Mouse (Mus musculus) megakaryocyte-erythroid progenitor cell, adult 5-6 weeks (primary cell): Measurements from ENCODE around the gene Rars2. TPM values are rescaled to one million over a fixed set of nuclear protein-coding genes. Genes with fewer than 3 reads are reported as not detected.

Experiments used
- ATAC-seq: replicated peaks from 2 replicates; pipeline ENCODE4 v1.8.0; 2016; ENCODE audit warnings: mild to moderate bottlenecking, inconsistent platforms; ENCODE audit not compliant: severe bottlenecking, poor library complexity, low FRiP score, low TSS enrichment
- total RNA-seq, 2 experiments: library from RNA; stranded (forward) in 1 of 2; stranded (reverse) in 1 of 2; fragments of 200-1000, 215-1000 nt in 1 of 2; fragments of >200 nt in 1 of 2; fragmentation: Nextera tagmentation in 1 of 2; gene quantifications; 2 replicates each; pipeline ENCODE4 v1.2.3; 2014 to 2017

Gene Rars2
- total RNA-seq, 2 experiments from 2014 or later: 32.4 to 53.6 TPM

DNA sequence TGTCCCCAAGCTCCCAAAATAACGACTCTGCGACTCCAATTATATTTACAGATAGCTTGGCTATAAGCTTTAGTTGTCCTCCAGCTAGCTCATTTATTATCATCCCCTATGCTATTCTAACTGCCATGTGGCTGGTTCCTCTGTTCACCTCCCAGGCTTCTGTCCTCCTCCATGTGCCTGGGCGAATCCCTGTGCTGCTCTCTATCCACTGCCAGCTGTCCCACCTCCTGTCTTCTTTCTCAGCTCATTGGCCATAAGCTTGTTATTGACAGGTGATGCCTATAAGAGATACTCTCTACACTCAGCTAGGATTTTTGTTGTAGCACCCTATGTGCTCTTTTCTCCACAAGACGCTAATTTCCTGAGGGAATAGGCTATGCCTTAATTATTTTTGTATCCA, 23.1 kb downstream of the Rars2 start:
- ATAC-seq: no peak

DNA sequence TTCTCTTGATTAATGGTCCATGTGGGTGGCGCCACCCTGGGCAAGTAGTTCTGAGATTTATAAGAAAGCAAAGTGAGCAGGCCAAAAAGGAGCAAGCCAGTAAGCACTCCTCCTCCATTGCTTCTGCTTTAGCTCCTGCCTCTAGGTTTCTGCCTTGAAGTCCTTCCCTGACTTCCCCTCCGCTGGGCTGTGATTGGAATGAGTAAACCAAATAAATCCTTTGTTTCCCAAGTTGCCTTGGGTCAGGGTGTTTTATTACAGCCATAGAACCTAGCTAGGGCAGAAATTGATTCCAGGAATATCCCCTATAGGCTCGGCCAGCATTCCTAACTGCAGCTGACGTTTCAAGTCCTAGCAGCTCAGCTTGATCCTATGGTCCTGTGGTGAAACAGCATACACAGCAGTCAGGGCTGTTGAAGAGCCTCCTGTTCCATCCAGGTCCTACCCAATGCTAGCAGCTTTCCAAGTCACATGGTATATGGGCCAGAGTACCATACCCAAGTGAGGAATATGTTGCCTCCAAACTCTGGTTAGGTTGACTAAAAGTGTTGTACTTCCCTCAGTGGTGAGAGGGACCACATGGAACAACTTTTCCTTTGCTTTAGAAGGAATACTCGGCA, 25.1 kb downstream of the Rars2 start:
- no peak for ATAC-seq

DNA sequence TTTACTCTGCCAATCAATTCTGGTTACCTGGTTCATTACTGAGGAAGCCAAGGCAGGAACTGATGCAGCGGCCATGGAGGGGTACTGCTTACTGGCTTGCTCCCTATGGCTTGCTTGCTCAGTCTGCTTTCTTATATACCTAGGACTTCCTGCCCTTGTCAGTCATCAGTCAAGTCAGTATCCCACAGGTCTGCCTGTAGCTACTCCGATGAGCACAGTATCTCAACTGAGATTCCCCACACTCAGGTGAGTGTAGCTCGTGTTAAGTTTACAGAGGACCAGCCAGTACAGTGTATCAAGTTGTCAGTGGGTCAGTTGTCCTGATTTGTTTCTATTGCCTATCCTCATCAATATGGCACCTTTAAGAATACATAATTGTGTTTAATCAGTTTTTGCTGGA, 26.0 kb downstream of the Rars2 start:
- ATAC-seq: no peak

DNA sequence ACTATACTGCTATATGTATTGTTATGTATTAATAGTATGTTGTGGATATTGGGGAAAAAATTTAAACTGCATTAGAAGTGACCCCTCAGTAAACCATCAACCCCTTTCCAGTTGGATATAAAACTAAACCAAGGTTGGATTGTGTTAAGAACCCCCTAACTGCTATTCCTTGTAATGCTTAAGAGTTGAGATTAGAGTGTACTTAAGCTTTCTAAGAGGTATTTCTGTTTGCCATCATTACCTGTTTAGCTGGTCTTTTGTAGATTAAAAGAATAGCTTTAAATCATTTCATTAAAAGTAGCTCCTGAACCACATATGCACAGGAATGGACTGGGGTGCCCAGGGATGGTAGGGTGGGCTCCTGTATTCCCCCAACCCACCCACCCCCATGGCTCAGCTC, 30.0 kb downstream of the Rars2 start:
- no peak for ATAC-seq

DNA sequence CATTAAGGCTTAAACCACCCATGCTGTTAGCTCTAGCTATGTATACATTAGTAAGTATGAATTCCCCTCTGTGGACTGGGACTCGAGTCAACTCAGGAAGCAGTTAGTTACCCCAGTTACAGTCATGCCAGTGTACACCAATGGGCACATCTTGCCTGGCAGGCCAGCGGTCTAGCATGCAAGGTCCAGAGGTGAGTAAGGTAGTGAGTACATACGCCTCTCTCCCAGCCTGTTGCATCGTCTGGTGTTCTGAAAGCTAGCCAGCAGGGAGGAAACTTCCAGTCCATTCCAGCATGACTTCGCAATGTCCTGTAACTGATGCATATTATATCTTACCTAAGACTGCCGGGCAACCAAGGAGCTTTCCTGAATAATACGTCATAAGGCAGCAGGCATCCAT, 38.4 kb downstream of the Rars2 start:
- ATAC-seq: no peak

DNA sequence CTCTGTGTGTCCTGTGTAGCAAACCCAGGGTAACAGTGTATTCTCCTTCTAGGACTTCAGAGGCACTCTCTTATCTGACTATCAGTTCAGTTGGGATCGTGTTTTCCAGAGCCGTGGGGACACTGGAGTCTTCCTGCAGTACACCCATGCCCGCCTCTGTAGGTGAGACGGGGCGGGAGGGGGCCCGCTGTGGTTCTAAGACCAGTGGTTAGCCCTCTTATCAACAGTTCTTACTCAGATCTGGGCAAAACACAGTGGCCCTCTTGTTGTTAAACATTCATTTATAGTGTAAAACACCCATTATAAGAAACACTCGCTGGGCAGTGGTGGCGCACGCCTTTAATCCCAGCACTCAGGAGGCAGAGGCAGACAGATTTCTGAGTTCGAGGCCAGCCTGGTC, 41.3 kb downstream of the Rars2 start:
- no peak for ATAC-seq

DNA sequence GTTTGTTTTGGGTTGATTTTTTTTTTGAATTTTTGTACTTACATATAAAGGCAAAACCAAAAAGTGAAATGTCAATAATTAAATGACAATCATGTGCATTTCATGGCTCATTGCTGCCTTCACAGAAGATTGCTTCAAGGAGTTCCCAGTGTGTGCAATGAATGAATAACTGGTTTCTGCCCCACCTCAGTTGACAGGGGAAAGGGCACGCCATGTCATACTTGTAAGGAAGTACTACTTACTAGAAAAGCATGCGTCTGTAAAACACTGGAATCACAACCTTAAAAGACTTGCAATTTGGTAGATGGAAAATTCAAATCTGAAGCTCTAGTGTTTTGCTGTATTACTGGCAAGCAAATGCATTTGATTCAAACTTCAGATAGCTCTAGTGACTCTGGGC, 44.3 kb downstream of the Rars2 start:
- ATAC-seq: no peak

DNA sequence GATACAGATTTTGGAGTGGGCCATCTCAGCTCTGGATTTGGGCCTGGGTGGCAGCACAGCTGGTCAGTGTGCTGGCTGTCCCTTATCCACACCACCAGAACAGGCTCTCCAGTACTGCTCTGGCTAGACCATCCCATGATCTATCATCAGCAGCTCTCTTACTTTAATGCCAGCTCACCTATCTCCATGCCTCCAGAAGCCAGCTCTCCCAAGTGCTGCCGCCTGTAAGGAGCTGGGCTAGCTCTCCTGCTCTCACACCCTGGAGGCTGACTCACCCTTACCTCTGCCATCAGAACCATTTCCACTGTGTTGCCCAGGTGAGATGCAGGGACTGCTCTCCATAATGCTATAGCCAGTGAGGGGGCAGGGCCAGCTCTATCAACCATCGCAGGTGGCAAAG, 46.8 kb downstream of the Rars2 start:
- ATAC-seq: no peak

DNA sequence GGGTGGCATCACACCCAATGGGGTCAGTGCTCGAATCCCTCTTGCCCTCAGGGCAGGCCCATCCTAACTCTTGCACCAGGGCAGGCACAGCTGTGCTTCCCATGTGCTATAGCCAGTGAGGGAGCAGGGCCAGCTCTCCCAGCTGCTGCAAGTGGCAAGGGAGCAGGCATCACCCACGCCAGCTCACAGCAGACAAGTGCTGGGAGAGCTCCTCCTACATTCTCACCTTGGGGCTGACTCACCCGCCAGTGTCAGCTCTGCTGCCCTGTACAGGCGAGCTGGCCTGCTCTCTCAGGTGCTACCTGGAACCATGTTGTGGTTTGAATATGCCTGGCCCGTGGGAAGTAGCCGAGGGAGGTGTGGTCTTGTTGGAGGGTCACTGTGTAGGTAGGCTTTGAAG, 47.2 kb downstream of the Rars2 start:
- ATAC-seq: no peak

DNA sequence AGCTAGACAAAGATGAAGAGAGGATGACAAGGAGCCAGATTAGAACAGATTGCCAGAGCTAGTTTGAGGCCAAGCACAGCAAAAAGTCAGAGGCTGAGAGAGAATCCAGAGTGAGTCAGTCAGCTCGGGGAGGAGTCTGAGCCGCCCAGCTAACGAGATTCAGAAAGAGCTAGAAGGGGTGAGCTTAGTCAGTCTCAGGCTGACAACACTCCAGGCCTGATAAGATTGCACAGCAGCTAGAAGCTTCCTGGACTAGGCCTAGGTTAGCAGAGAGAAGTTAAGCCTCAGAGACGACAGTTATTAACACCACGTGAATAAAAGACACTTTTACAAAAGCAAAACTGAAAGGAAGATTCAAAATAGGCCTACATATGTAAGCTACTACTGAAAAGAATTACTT, 53.2 kb downstream of the Rars2 start:
- no peak for ATAC-seq

DNA sequence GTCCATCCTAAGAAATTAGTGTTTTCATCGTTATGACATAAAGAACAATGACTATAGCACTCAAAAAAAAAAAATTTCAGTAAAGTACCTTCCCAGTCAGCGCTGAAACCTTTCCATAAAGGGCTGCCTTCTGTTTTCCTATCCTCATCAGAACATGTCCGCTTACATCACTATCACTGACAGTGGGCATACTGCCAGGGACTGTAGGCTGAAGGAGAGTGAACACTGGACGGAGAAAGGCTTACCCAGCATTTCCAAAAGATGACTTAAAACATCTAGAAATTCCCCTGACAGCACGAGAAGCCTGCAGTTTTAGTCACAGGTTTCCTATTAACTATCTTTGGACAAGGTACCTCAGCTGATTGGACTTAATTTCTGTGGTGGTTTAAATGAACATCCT, 59.0 kb downstream of the Rars2 start:
- ATAC-seq: no peak

DNA sequence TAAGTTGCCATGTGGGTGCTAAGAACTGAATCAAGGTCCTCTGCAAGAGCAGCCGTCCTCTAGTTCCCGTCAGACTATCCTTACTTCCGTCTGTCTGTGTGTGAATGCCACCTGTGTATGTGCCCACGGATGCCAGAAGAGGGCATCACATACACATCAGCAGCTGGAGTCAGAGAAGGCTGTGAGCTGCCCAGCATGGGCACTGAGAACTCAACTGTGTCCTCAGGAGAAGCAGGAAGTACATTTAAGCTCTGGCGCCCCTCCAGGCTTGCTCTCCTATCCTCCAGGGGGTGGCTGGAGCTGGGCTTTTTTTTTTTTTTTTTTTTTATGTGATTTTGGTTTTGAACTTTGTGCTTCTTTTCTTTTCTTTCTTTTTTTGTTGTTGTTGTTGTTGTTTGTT, 65.8 kb downstream of the Rars2 start:
- peak; percentile 59 for ATAC-seq

DNA sequence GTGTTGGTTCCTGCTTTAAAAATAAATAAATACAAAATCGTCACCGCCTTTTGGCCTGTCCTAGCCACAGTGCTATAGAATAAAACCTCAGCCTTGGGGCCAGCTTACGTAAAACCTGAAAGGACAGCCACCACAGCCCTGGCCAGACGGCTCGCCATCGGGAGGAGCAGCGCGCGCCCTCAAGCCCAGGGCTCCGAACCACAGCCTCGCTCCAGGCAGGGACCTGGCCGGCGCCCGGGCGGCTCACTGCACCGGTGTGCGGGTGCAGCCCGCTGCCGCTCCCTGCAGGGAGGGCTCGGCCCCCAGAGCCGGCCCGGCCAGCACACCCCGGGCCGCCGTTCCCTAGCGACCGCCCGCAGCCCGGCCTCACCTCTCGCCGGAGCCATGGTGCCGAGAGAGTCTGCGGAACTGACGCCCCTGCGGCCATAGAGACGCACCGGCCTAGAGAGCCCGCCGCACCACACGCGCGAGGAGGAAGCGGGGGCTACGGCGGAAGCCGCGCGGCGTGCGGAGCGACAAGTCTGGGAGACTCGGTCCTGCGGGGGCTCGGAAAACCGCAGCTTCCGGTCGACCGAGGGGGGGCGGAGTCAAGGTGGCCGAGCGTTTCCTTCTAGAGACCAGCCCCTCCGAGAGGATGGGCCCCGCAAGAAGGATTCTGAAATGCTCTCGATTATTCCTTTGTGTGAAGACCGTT, 72.3 kb downstream of the Rars2 start, which contains the start of gene Slc35a1:
Slc35a1 (minus strand) TSS at position 565 of the 694 bp plus-strand sequence.
- ATAC-seq: peak; percentile 92

DNA sequence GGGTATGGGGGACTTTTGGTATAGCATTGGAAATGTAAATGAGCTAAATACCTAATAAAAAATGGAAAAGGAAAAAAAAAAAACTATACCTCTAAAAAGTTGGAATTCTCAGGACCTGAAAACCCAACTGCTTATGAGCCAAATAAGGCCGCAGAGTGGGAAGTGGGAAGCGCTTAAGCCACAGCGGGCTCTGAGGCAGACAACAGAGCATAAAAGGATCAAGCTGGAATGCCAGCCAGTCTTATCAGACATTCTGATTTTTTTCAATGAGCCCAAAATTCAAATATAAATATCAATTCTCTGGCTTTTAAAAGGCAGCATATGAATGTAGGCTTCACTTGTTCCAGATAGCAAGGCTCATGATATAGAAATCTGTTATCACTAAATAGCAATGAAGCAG, 73.3 kb downstream of the Rars2 start:
- no peak for ATAC-seq

DNA sequence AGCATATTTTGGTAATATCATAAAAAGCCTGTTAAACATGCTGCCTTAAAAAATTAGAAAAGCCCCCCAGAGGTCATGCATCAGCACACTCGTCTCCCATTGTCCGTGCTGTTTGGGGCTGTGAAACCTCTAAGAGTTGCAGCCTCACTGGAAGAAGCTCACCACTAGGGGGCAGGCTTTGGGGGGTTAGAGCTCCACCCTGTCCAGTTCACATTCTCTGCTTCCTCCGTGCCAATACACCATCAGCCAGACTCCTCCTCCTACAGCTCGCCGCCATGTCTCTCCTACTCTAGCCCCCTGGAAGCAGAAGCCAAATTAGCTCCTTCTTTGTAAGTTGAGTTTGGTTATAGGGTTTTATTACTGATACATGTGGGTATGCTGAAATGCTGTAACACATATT, 86.8 kb downstream of the Rars2 start:
- peak; percentile 71 for ATAC-seq

DNA sequence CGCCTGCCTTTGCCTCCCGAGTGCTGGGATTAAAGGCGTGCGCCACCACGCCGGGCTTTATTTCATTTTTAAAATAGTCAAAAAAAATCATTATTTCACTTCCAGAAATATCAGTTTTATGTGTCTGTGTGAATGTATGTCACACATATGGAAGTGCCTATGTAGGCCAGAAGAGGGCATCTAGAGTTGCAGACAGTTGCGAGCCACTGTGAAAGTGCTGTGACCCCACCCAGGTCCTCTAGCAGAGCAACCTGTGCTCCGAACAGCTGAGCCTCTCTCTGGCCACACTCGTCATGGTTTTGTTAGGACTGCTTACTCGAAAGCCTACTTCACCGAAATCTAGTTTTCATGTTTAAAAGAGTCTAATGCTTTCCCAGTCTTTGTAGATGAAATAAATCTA, 87.5 kb downstream of the Rars2 start:
- no peak for ATAC-seq

DNA sequence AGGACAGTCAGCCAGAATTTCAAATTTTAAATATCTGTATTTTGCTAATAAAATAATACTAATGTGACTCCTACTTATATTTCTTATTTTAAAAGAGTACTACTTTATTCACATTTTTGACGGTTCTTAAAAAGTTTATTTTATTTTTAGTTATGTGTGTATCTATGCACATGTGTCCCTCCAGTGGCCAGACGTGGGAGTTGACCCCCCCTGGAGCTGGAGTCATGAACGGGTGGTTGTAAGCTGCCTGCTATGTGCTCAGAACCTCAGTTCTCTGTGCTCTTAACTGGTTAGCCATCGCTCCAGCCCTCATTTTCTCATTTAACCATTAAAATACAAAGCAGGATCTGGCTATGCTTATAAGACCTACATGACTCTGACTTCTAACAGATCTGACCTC, 88.3 kb downstream of the Rars2 start:
- ATAC-seq: 0 out of 2 replicates have a peak, but pooled peaks have one; percentile 59

DNA sequence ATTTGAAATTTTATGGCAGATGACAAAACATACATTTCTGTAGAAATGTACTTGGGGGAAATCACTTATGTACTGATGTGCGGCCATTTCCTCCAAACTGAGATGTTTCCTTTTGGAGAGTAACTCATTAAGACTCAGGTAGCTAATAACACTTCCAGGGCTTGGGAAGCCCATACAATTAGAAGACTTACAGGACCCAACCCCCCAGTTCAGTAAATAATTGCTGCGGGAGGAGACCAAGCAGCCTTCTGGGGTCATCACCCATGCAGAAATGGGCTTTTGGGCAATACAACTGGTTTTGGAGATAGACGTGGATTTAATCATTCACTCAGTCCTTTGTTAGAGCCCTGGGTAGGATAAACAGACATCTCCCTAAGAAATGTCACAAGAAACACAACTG, 92.5 kb downstream of the Rars2 start:
- no peak for ATAC-seq

DNA sequence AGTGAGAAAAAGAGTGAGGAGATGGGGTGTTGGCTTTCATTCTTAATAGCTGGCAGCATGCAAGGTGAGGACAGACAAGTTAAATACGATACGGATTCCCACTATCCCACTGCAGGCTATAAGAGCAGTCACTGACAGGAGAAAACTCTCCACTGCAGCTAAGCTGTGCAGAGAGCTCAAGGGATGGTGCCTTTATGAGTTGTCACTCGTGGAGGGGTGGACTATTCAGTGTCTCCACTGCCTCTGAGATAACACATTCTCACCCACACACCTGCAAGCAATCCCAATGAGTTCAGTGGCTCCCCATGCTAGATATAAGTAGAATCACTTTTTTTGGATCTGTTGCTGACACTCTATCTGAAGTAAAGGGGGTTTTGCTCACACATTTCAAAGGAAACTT, 93.4 kb downstream of the Rars2 start:
- no peak for ATAC-seq
